Mouse (Mus musculus) gastrocnemius, postnatal 25 days (tissue): ENCODE measurements around the gene Pcmt1. TPM values are rescaled to one million over a fixed set of nuclear protein-coding genes. Genes with fewer than 3 reads are reported as not detected.
"Not testable (repeated sequence)": the region's sequence is repeated elsewhere in the genome, so short reads cannot be mapped to it uniquely, and the experiment has no call there.

ENCODE experiments used
- DNase-seq: peaks from one replicate; pipeline ENCODE4 v3.0.0; 2022
- total RNA-seq, 2 experiments: library from RNA; stranded (reverse); gene quantifications; 1 replicate in 1 of 2; 2 replicates in 1 of 2; pipeline ENCODE4 v1.2.3; 2021

Pcmt1 gene
- total RNA-seq, 2 experiments from 2014 or later: 97.2 to 102 TPM

- no peak for DNase-seq
Observed at GRCm38 (mm10) chr10:7649059-7649458, 31.9 kb downstream of the Pcmt1 start.

- DNase-seq: no peak
Observed at GRCm38 (mm10) chr10:7645911-7646310, 35.0 kb downstream of the Pcmt1 start.

- no peak for DNase-seq
Observed at GRCm38 (mm10) chr10:7640366-7640765, 40.6 kb downstream of the Pcmt1 start.

- no peak for DNase-seq
Observed at GRCm38 (mm10) chr10:7630951-7631720, 49.8 kb downstream of the Pcmt1 start.

- no peak for DNase-seq
Observed at GRCm38 (mm10) chr10:7630286-7630685, 50.6 kb downstream of the Pcmt1 start.

- DNase-seq: peak; percentile 13
Observed at GRCm38 (mm10) chr10:7629092-7629491, 51.8 kb downstream of the Pcmt1 start.

- no peak for DNase-seq
Observed at GRCm38 (mm10) chr10:7623861-7624518, 56.9 kb downstream of the Pcmt1 start.

GRCm38 (mm10) chr10:7622378-7622777, 58.6 kb downstream of the Pcmt1 start:
- DNase-seq: peak; percentile 26

GRCm38 (mm10) chr10:7620723-7621122, 60.2 kb downstream of the Pcmt1 start:
- DNase-seq: no peak

- no peak for DNase-seq
Observed at GRCm38 (mm10) chr10:7619821-7620241, 61.1 kb downstream of the Pcmt1 start.

GRCm38 (mm10) chr10:7617556-7617955, 63.4 kb downstream of the Pcmt1 start:
- DNase-seq: not testable (repeated sequence)

- not testable (repeated sequence) for DNase-seq
Observed at GRCm38 (mm10) chr10:7617146-7617545, 63.8 kb downstream of the Pcmt1 start.

GRCm38 (mm10) chr10:7614834-7615233, 66.1 kb downstream of the Pcmt1 start:
- no peak for DNase-seq

GRCm38 (mm10) chr10:7612210-7612609, 68.7 kb downstream of the Pcmt1 start:
- DNase-seq: not testable (repeated sequence)

GRCm38 (mm10) chr10:7611647-7612046, 69.3 kb downstream of the Pcmt1 start:
- no peak for DNase-seq

- DNase-seq: no peak
Observed at GRCm38 (mm10) chr10:7608611-7609010, 72.3 kb downstream of the Pcmt1 start.

- DNase-seq: no peak
Observed at GRCm38 (mm10) chr10:7606437-7606836, 74.5 kb downstream of the Pcmt1 start.

GRCm38 (mm10) chr10:7605168-7605567, 75.8 kb downstream of the Pcmt1 start:
- no peak for DNase-seq

- peak; percentile 16 for DNase-seq
Observed at GRCm38 (mm10) chr10:7600647-7601046, 80.3 kb downstream of the Pcmt1 start.

GRCm38 (mm10) chr10:7598177-7598576, 82.8 kb downstream of the Pcmt1 start:
- DNase-seq: no peak

GRCm38 (mm10) chr10:7596251-7596650, 84.7 kb downstream of the Pcmt1 start:
- no peak for DNase-seq

- no peak for DNase-seq
Observed at GRCm38 (mm10) chr10:7594797-7595196, 86.1 kb downstream of the Pcmt1 start.

- DNase-seq: no peak
Observed at GRCm38 (mm10) chr10:7590792-7591191, 90.1 kb downstream of the Pcmt1 start.

GRCm38 (mm10) chr10:7590234-7590689, 90.7 kb downstream of the Pcmt1 start:
- DNase-seq: no peak
